Mouse (Mus musculus) neural tube, embryonic 14.5 days (tissue): ENCODE data around the gene Cyb5d1. TPM values are rescaled to one million over a fixed set of nuclear protein-coding genes. Genes with fewer than 3 reads are reported as not detected.

Source experiments
- ATAC-seq: fragments of 200-750 bp; cut with Nextera tagmentation; 2 replicates; pipeline ENCODE4 v1.8.0; 2017; ENCODE audit warnings: low read depth, mild to moderate bottlenecking, moderate TSS enrichment, moderate library complexity
- H3K27ac ChIP-seq: fragments of 300-500 bp; sonication (generic); 2 replicates; pipeline ENCODE4 v1.5.1; 2014; ENCODE audit warnings: low read depth, mild to moderate bottlenecking, control low read depth, low read length, moderate library complexity, mixed read lengths
- H3K27me3 ChIP-seq: fragments of 300-500 bp; sonication (generic); 2 replicates; pipeline ENCODE4 v1.6.1; 2014; ENCODE audit warnings: low read length; ENCODE audit not compliant: control insufficient read depth, insufficient read depth
- H3K36me3 ChIP-seq: fragments of 300-500 bp; sonication (generic); 2 replicates; pipeline ENCODE4 v1.6.1; 2014; ENCODE audit warnings: low read length, mixed read lengths; ENCODE audit not compliant: control insufficient read depth, insufficient read depth
- H3K4me1 ChIP-seq: fragments of 300-500 bp; sonication (generic); 2 replicates; pipeline ENCODE4 v1.6.1; 2014; ENCODE audit warnings: low read length; ENCODE audit not compliant: control insufficient read depth, insufficient read depth
- H3K4me2 ChIP-seq: fragments of 300-500 bp; sonication (generic); 2 replicates; pipeline ENCODE4 v1.6.1; 2014; ENCODE audit warnings: mild to moderate bottlenecking, low read depth, low read length, control low read depth
- H3K4me3 ChIP-seq: fragments of 300-500 bp; sonication (generic); 2 replicates; pipeline ENCODE4 v1.5.1; 2014; ENCODE audit warnings: low read depth, low read length, control low read depth, mixed read lengths
- H3K9ac ChIP-seq: fragments of 300-500 bp; sonication (generic); replicated peaks from 2 replicates; pipeline ENCODE4 v1.6.1; 2014; ENCODE audit warnings: low read depth, mild to moderate bottlenecking, control low read depth, low read length, mixed read lengths
- H3K9me3 ChIP-seq: fragments of 300-500 bp; sonication (generic); 2 replicates; pipeline ENCODE4 v1.6.1; 2016; ENCODE audit warnings: low read length; ENCODE audit not compliant: control insufficient read depth
- WGBS: fragments of 180-500 bp; shearing (Covaris S2); extraction: QIAGEN DNeasy Blood & Tissue Kit; methylation state at CpG from one replicate; pipeline ENCODE4 v1.1.7; 2014; 5-methylcytosine and 5-hydroxymethylcytosine counted together
- polyA plus RNA-seq: library from polyadenylated mRNA; unstranded; fragments of >200 nt; fragmentation: Nextera tagmentation; extraction: Ambion mirVana; gene quantifications from 2 replicates; pipeline ENCODE4 v1.2.1, GENCODE M21; 2014

The Cyb5d1 gene
- polyA plus RNA-seq, 1 experiment from 2014 or later, result 21.3 TPM

DNA sequence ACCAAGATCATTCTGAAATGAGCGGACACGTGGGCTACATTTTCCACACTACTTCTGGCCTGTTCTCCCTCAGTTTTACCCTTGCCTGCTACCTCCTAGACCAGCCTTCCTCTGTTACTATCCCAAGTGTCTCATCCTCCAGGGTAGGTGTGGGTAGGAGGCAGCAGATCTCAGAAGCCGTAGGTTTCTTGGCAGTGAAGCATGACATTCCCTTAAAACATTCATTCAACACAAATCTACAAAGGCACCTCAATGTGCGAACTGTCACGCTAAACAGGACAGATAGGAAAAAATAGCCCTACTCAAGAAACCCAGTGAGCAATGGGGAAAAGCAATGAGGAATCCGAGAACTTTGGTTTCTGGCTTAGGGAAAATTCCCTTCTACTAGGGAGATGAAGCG, 17.1 kb upstream of the Cyb5d1 start:
- Histone ChIP-seq H3K27ac (no peak overlapping the region), H3K36me3 (peaks cover 13% of the 10 kb centered on the region; the same call in 1 of the 2 replicates), H3K4me1 (peaks cover 53% of the 10 kb centered on the region), H3K9me3 (no peaks in the 10 kb centered on the region), H3K4me3 (peak overlapping the region; percentile 83), H3K9ac (no peak overlapping the region; the same call in 1 of the 2 replicates), H3K4me2 (peak overlapping the region; percentile 99), H3K27me3 (no peaks in the 10 kb centered on the region)
- 67% methylated on average over 7 of the region's 7 CpGs for WGBS
- no peak for ATAC-seq

DNA sequence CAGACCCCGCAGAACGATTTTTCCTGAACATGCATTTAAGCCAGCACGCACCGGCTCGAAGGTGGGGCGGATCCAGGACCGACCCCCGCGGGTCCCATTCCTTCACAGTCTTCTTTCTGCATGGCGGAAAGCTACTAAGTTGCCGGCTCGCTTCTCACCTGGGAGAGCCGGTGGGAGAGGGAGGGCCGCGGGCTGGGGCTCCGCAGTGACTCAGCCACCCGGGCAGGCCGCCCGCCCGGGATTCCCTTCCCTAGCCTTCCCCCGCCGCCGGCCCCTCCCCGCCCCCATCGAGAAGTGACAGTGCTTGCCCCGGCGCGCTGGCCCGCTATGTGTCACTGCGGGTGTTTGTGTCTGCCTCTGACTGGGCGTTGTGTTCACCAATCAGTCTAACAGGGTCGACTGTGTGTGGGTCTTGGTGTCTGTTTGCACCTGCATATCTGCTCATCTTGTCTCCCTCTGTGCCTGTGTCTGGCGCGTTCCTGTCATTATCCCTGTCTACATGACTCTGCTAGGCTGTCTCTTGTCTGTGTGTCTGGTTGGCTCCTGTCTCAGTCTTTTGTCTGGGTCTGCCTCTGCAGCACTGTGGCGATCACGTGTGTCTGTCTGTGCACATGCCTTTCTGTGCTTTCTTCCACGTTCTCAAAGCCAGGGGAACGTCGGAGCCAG, 16.2 kb upstream of the Cyb5d1 start:
- Histone ChIP-seq H3K4me2 (peak overlapping the region; percentile 99), H3K36me3 (peaks cover 21% of the 10 kb centered on the region), H3K27ac (peak overlapping the region; percentile 91), H3K4me1 (peaks cover 47% of the 10 kb centered on the region), H3K9me3 (no peaks in the 10 kb centered on the region), H3K4me3 (peak overlapping the region; percentile 83), H3K27me3 (no peaks in the 10 kb centered on the region), H3K9ac (peak overlapping the region; percentile 87)
- 1% methylated on average over 36 of the region's 39 CpGs for WGBS
- no peak for ATAC-seq

DNA sequence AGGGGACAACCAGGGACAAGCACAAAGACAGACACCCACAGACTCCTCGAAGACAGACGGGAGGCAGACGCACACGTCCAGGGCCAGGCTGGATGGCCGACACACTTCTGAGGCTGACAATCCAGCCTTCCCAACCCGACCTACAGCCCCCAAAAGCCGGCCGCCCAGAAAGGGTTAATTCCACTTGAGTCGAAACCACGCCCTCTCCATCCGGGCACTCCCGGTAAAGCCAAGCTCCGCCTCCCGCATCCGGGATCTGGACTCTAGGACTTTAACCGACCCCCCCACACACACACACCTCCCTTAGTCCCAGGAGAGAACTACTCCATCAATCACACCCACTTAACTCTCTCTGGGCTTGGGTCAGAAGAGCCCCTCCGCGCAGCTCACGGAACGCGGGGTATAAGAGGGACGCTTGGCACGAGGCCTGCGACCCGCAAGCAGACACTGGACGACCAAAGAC, 15.7 kb upstream of the Cyb5d1 start:
- peak overlapping the region; percentile 91 for H3K27ac ChIP-seq
- peak overlapping the region; percentile 83 for H3K4me3 ChIP-seq
- peaks cover 45% of the 10 kb centered on the region for H3K4me1 ChIP-seq
- H3K9me3 ChIP-seq, result no peaks in the 10 kb centered on the region
- peak overlapping the region; percentile 99 for H3K4me2 ChIP-seq
- ATAC-seq, result peak; percentile 41
- H3K36me3 ChIP-seq, result peaks cover 27% of the 10 kb centered on the region
- peak overlapping the region; percentile 87 for H3K9ac ChIP-seq
- H3K27me3 ChIP-seq, result no peaks in the 10 kb centered on the region
- 0% methylated on average over 26 of the region's 26 CpGs for WGBS

DNA sequence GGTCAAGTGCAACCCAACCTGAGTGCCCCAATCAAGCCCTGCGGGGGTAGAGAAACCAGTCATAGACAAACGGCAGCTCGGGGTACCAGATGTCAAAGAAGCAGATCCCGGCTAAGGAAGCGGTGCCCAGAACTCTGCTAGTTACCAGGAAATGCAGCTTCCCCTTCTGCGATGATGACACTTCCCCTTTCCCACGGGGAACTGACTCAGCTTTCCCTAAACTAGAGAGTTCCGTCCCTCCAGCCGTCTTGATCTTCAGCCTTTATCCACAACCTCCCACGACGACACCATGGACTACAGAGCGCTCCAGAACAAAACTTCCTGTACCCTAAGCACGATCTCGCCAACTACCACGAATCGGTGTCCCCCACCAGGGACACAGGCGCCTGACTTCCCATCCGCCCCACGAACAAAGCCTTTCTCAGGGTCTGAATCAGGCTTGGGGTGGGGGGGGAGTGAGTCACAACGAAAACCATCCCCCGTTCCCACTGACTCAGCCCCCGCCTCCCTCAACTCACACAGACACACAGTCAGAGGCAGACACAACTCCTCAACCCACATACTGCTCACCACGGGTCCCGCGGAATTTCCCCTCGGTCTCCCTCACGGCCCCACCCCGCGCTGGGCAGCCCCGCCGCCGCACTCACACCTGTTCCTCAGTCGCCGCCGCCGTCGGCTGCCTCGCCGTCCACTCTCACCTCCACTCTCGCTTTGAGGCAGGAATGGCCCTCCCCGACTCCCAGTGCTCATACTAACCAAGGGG, 15.1 kb upstream of the Cyb5d1 start:
- Histone ChIP-seq H3K4me1 (peaks cover 45% of the 10 kb centered on the region), H3K27ac (peak overlapping the region; percentile 91), H3K36me3 (peaks cover 33% of the 10 kb centered on the region), H3K4me3 (peak overlapping the region; percentile 83), H3K4me2 (peak overlapping the region; percentile 99), H3K27me3 (no peaks in the 10 kb centered on the region), H3K9ac (peak overlapping the region; percentile 87), H3K9me3 (no peaks in the 10 kb centered on the region)
- ATAC-seq, result peak; percentile 7
- under 1% methylated on average over 41 of the region's 41 CpGs for WGBS

DNA sequence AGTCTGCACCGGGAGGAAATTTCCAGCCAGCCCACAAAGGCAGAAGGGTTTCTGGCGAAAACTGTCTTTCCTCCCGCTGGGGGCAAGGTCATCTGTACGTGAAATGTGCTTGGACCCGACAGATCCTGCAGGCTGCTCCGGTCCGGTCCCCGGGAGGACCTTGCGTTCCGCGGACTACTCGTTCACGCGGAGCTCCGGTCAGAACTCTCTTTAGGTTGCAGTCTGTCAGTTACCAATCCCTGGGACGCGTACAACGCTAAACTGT, 14.5 kb upstream of the Cyb5d1 start:
- Histone ChIP-seq H3K9ac (peak overlapping the region; percentile 87), H3K4me2 (peak overlapping the region; percentile 99), H3K27me3 (no peaks in the 10 kb centered on the region), H3K9me3 (no peaks in the 10 kb centered on the region), H3K4me3 (peak overlapping the region; percentile 83), H3K4me1 (peaks cover 43% of the 10 kb centered on the region), H3K36me3 (peaks cover 38% of the 10 kb centered on the region), H3K27ac (peak overlapping the region; percentile 91)
- ATAC-seq, result no peak
- WGBS, result 0% methylated on average over 18 of the region's 18 CpGs

DNA sequence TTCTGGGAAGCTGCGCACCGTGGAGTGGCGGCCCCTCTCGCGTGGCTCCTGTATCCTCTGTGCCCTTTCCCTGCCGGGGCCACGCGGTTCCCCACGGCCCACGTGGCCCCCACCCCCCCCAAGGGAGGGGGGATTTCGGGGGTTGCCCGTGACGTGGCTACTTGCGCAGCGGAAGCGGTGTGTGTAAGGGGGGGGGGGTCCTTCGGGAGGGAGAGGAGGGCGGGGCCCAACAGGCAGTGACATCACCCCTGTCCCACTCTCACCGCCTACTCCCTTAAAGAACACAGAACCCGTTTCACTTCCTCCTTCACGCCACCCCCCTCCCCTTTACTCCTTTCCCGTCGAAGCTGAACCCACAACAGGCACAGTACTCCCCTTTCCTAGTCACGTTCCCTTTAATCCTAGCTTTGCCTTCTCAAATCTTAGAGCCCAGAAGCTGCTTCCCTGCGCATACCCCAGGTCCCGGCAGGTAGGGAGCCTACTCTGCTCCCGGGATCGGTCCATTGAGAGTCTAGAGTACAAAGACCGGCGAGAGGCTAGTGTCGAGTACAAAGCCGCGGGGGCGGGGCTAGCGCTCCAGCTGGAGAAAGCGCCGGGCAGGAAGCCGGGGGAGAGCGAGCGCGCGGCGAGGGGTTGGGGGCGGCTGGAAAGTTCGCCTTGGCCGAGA, 14.1 kb upstream of the Cyb5d1 start:
- WGBS, result under 1% methylated on average over 46 of the region's 46 CpGs
- no peaks in the 10 kb centered on the region for H3K9me3 ChIP-seq
- H3K4me1 ChIP-seq, result peaks cover 38% of the 10 kb centered on the region

DNA sequence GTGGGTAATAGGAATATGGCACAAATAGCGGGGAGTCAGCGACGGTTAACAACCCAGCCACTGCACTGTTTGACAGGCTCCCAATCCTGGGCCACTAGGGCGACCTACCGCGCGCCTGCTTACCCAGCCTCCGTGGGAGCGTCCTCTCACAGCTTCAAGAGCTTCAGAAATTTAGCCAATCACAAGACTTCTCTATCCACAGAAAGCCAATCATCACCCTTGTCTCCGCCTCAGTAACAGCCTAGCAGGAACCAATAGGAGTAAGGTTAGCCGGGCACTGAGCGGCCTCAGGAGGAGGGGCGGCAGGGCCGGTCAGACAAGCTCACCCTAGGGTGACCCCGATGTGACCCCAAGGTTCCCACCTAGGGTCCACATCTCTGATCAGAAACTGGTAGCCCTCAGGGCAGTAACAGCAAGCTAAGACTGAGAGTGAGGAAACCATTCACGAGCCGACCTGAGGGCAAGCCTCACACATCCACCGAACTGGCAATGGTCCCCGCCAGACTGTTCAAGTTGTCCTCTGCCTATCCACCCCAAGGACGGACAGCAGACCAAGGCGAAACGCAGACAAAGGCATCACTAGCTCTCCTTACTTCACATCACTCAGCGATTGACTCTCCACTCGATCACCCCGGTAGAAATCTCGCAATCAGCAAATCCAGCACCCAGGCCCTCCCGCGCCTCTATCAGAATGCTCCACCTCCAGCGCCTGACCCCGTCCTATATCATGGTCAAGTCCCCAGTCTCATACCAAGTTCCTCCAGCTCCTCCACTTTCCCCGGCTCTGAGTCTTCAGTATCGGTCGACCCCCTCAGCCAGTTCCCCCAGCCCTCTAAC, 13.3 kb upstream of the Cyb5d1 start:
- Histone ChIP-seq H3K27ac (peak overlapping the region; percentile 91), H3K4me1 (peaks cover 30% of the 10 kb centered on the region), H3K4me3 (peak overlapping the region; percentile 83), H3K9ac (peak overlapping the region; percentile 87), H3K9me3 (no peaks in the 10 kb centered on the region), H3K36me3 (peaks cover 49% of the 10 kb centered on the region), H3K27me3 (no peaks in the 10 kb centered on the region), H3K4me2 (peak overlapping the region; percentile 99)
- ATAC-seq, result peak; percentile 74
- under 1% methylated on average over 33 of the region's 33 CpGs for WGBS

More for the DNA sequence above, 14.1 kb upstream of the Cyb5d1 start:
- peak overlapping the region; percentile 87 for H3K9ac ChIP-seq
- H3K36me3 ChIP-seq, result peaks cover 42% of the 10 kb centered on the region
- ATAC-seq, result peak; percentile 24; the same call in 1 of the 2 replicates
- H3K27ac ChIP-seq, result peak overlapping the region; percentile 91
- peak overlapping the region; percentile 99 for H3K4me2 ChIP-seq
- H3K27me3 ChIP-seq, result no peaks in the 10 kb centered on the region
- peak overlapping the region; percentile 83 for H3K4me3 ChIP-seq

DNA sequence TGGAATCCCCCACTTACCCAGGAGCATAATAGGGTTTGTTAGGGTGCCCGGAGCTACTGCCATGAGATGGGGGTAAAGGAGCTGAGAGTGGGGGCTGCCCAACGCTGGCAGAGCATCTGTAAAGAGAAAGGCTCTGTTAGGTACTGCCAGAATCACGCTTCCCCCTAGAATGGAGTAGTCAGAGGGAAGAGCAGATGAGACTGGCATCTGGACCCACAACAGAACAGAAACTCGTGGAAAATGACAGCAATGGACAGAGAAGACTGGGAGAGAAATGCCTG, 12.2 kb upstream of the Cyb5d1 start:
- H3K27me3 ChIP-seq, result no peaks in the 10 kb centered on the region
- H3K9ac ChIP-seq, result 0 out of 2 replicates have a peak overlapping the region, but pooled peaks have one; percentile 4
- WGBS, result 89% methylated on average over 4 of the region's 4 CpGs
- peak overlapping the region; percentile 99 for H3K4me2 ChIP-seq
- H3K36me3 ChIP-seq, result peaks cover 53% of the 10 kb centered on the region
- no peak overlapping the region; the same call in 1 of the 2 replicates for H3K4me3 ChIP-seq
- H3K4me1 ChIP-seq, result peaks cover 19% of the 10 kb centered on the region
- no peak overlapping the region for H3K27ac ChIP-seq
- ATAC-seq, result no peak
- no peaks in the 10 kb centered on the region for H3K9me3 ChIP-seq
